Mouse (Mus musculus) lung, embryonic 16.5 days (tissue): ENCODE measurements around the gene Tnpo2. TPM values are rescaled to one million over a fixed set of nuclear protein-coding genes. Genes with fewer than 3 reads are reported as not detected.
"Not testable (repeated sequence)": the region's sequence is repeated elsewhere in the genome, so short reads cannot be mapped to it uniquely, and the experiment has no call there.

Source experiments
- ATAC-seq: fragments of 200-750 bp; cut with Nextera tagmentation; 2 replicates; pipeline ENCODE4 v1.8.0; 2017; ENCODE audit warnings: low read depth, mild to moderate bottlenecking, moderate library complexity
- H3K27ac ChIP-seq: fragments of 300-500 bp; sonication (generic); 2 replicates; pipeline ENCODE4 v1.5.1; 2014; ENCODE audit warnings: mild to moderate bottlenecking, control low read depth, low read length
- H3K27me3 ChIP-seq: fragments of 300-500 bp; sonication (generic); 2 replicates; pipeline ENCODE4 v1.6.1; 2014; ENCODE audit warnings: low read depth, low read length, mixed read lengths; ENCODE audit not compliant: control insufficient read depth, insufficient read depth
- H3K36me3 ChIP-seq: fragments of 300-500 bp; sonication (generic); 2 replicates; pipeline ENCODE4 v1.6.1; 2014; ENCODE audit warnings: low read length; ENCODE audit not compliant: control insufficient read depth, insufficient read depth
- H3K4me1 ChIP-seq: fragments of 300-500 bp; sonication (generic); replicated peaks from 2 replicates; pipeline ENCODE4 v1.6.1; 2014; ENCODE audit warnings: low read length, mixed read lengths; ENCODE audit not compliant: control insufficient read depth, insufficient read depth
- H3K4me2 ChIP-seq: fragments of 300-500 bp; sonication (generic); 2 replicates; pipeline ENCODE4 v1.6.1; 2014; ENCODE audit warnings: low read depth, low read length, control low read depth
- H3K4me3 ChIP-seq: fragments of 300-500 bp; sonication (generic); 2 replicates; pipeline ENCODE4 v1.5.1; 2014; ENCODE audit warnings: mild to moderate bottlenecking, low read length, control low read depth
- H3K9ac ChIP-seq: fragments of 300-500 bp; sonication (generic); 2 replicates; pipeline ENCODE4 v1.6.1; 2014; ENCODE audit warnings: low read length, control low read depth
- H3K9me3 ChIP-seq: fragments of 300-500 bp; sonication (generic); 2 replicates; pipeline ENCODE4 v1.6.1; 2016; ENCODE audit warnings: low read length; ENCODE audit not compliant: control insufficient read depth
- WGBS: fragments of 180-500 bp; shearing (Covaris S2); extraction: QIAGEN DNeasy Blood & Tissue Kit; methylation state at CpG from one replicate; pipeline ENCODE4 v1.1.7; 2014; 5-methylcytosine and 5-hydroxymethylcytosine counted together
- polyA plus RNA-seq: library from polyadenylated mRNA; unstranded; fragments of >200 nt; fragmentation: Nextera tagmentation; extraction: Ambion mirVana; gene quantifications from 2 replicates; pipeline ENCODE4 v1.2.1, GENCODE M21; 2015

Tnpo2 gene
- polyA plus RNA-seq, 1 experiment from 2014 or later: 29.5 TPM

DNA sequence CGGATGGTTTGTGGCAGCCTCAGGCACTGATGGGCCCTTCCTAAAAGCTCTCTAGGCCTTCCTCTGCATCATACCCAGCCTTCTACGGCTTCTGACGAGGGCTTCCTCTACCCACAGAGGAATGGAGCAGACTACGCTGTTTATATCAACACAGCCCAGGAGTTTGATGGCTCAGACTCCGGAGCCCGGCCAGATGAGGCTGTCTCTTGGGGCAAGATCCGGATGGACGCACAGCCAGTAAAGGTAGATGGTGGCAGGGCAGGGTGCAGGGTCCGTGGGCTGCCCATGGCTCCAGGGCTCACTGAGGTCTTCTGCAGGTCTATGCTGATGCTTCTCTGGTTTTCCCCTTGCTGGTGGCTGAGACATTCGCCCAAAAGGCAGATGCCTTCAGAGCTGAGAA is 37.9 kb downstream of the Tnpo2 start:
- H3K4me2 ChIP-seq: no peak overlapping the region
- no peaks in the 10 kb centered on the region for H3K27me3 ChIP-seq
- no peak overlapping the region for H3K27ac ChIP-seq
- no peak overlapping the region for H3K9ac ChIP-seq
- no peak overlapping the region for H3K4me3 ChIP-seq
- peaks cover 15% of the 10 kb centered on the region for H3K4me1 ChIP-seq
- 94% methylated on average over 10 of the region's 10 CpGs for WGBS
- no peaks in the 10 kb centered on the region for H3K9me3 ChIP-seq
- no peak for ATAC-seq
- peaks cover 22% of the 10 kb centered on the region for H3K36me3 ChIP-seq

DNA sequence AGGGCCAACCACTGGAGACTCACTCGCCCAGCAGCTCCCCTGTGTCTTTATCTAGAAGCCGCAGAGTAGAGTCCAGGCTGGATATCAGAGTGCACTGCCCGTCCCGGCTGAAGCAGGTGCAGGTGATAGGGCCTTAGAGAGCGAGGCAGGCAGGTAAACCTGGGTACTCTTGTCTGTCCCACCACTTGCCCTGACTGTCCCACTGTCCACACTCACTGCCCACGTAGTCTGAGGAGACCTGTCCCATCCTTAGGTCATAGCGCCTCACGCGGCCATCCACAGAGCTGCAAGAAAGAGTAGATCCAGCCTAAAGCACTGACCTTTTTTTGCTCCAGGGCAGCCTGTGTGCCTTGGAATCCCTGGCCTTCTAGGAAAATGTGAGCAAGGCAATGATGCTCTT is 39.3 kb downstream of the Tnpo2 start:
- H3K9ac ChIP-seq: no peak overlapping the region
- no peak overlapping the region for H3K4me2 ChIP-seq
- no peaks in the 10 kb centered on the region for H3K27me3 ChIP-seq
- ATAC-seq: no peak
- no peaks in the 10 kb centered on the region for H3K9me3 ChIP-seq
- peaks cover 14% of the 10 kb centered on the region for H3K4me1 ChIP-seq
- peaks cover 22% of the 10 kb centered on the region for H3K36me3 ChIP-seq
- H3K4me3 ChIP-seq: no peak overlapping the region
- no peak overlapping the region for H3K27ac ChIP-seq
- WGBS: 60% methylated on average over 9 of the region's 9 CpGs

DNA sequence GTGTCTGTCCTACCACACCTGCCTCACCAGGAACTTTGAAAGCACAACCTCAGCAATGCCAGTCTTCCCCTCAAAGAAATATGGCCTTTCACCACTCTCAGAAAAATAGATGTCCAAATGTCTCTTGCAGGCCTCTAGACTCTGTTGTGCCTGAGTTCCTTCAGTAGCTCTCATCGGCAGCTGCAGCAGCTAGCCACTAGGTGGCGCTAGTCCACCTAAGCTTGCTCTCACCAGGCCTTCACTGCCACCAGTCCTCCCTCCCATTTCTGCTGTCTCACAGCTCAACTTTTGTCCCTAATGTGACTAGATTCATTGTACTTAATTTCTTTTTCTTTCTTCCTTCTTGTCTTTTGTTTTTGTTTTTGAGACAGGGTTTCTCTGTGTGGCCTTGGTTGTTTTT is 40.3 kb downstream of the Tnpo2 start:
- Histone ChIP-seq H3K27me3 (no peaks in the 10 kb centered on the region), H3K4me3 (no peak overlapping the region), H3K36me3 (peaks cover 22% of the 10 kb centered on the region), H3K27ac (no peak overlapping the region), H3K9ac (no peak overlapping the region), H3K4me1 (peaks cover 17% of the 10 kb centered on the region), H3K4me2 (no peak overlapping the region), H3K9me3 (no peaks in the 10 kb centered on the region)
- WGBS: 2% methylated on average over 2 of the region's 2 CpGs
- ATAC-seq: peak; percentile 46; the same call in 1 of the 2 replicates

DNA sequence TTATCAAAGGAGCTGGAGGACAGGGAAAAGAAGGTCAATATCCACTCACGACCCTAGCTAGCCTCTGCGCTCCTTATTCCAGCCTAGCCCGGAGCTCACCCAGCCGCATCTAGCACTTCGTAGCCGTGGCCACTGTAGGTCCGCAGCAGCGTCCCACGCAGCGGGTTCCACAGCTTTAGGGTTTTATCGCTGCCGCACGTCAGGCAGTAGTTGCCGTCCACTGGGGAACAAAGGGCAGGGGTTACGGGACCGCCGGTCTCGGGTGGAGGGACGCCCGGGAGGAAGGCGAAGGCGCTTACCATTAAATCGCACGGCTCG is 43.5 kb downstream of the Tnpo2 start:
- H3K27me3 ChIP-seq: no peaks in the 10 kb centered on the region
- under 1% methylated on average over 25 of the region's 25 CpGs for WGBS
- peaks cover 26% of the 10 kb centered on the region for H3K4me1 ChIP-seq
- no peak for ATAC-seq
- H3K27ac ChIP-seq: peak overlapping the region; percentile 83
- H3K4me2 ChIP-seq: peak overlapping the region; percentile 94
- no peaks in the 10 kb centered on the region for H3K9me3 ChIP-seq
- peaks cover 16% of the 10 kb centered on the region for H3K36me3 ChIP-seq
- H3K4me3 ChIP-seq: peak overlapping the region; percentile 95
- peak overlapping the region; percentile 90 for H3K9ac ChIP-seq

DNA sequence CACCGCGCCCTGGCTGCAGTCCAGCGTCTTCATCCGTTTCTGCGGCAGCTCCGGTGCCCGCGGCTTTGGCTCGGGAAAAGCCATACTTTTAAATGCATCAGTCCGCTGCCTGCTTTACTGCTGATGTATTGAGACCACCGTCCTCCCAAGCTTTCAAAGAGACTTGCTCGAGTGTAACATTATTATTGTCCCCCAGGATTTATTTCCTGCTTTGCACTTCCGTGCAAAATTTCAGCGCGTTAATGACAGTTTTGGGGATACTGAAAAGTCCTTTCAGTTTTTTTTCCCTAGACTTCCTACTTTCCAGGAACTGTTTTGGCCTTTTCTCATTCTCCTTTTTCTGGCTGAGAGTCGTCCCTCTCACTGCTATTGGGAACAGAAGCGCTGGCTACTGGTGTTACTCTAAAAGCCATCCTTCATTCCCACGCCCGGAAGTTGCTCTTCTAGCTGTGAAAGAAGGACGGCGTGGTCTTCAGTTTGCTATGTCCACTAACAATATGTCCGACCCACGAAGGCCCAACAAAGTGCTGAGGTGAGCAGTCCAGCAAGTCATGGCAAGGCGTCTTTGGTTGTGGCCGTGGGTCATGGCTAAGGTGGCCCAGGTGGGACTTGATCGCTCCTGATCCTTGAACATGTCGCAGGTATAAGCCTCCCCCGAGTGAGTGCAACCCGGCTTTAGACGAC is 44.0 kb downstream of the Tnpo2 start, which contains the start of gene Wdr83os:
Gene Wdr83os, plus strand, starts transcription at position 209 of the 684 bp plus-strand sequence.
- peak within 1 kb of the TSS; percentile 94 for H3K4me2 ChIP-seq
- peaks cover 12% of the 10 kb centered on the region for H3K36me3 ChIP-seq
- H3K27me3 ChIP-seq: no peaks in the 10 kb centered on the region
- peak within 1 kb of the TSS; percentile 90 for H3K9ac ChIP-seq
- H3K9me3 ChIP-seq: no peaks in the 10 kb centered on the region
- ATAC-seq: peak; percentile 16; the same call in 1 of the 2 replicates
- peak within 1 kb of the TSS; percentile 83 for H3K27ac ChIP-seq
- H3K4me1 ChIP-seq: peaks cover 26% of the 10 kb centered on the region
- WGBS: under 1% methylated on average over 30 of the region's 30 CpGs
- peak within 1 kb of the TSS; percentile 95 for H3K4me3 ChIP-seq

DNA sequence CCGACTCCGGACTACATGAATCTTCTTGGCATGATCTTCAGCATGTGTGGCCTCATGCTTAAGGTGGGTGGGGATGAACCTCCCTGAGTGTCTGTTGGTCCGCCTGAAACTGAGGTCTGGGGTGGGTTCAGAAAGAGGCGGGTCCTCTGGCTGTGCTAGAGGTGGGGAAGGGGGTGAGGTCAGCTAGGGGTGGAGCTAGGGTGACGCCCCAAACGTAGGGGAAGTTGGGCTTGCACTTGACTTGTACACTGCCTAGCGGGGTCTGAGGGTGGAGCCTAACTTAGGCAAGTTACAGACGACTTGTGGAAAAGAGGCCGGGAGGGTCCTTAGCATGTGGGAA is 44.5 kb downstream of the Tnpo2 start, which contains the start of gene Wdr83:
Gene Wdr83, minus strand, starts transcription at position 91 of the 340 bp plus-strand sequence.
- Histone ChIP-seq H3K9ac (peak within 1 kb of the TSS; percentile 90), H3K27me3 (no peaks in the 10 kb centered on the region), H3K4me1 (peaks cover 26% of the 10 kb centered on the region), H3K9me3 (no peaks in the 10 kb centered on the region), H3K36me3 (peaks cover 11% of the 10 kb centered on the region; the same call in 1 of the 2 replicates), H3K4me2 (peak within 1 kb of the TSS; percentile 94), H3K4me3 (peak within 1 kb of the TSS; percentile 95), H3K27ac (peak within 1 kb of the TSS; percentile 83)
- peak; percentile 71 for ATAC-seq
- 1% methylated on average over 9 of the region's 9 CpGs for WGBS

DNA sequence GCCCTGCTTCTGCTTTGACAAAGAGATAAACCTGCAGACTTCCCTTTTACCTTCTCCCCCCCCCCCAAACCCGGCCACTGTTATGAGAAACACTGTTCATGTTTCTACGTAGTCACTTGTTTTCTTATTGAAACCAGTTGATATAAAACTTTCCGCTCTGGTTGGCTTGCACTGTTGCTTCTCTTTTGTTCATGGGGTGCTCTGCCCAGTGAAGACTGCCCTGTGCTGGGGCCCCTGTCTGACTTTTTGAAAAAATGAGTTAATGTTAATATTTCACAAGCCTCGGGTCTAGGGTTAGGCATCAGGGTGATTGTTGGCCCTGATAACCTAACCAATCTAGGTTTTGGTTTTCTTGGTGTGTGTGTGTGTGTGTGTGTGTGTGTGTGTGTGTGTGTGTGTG is 45.5 kb downstream of the Tnpo2 start:
- not testable (repeated sequence) for H3K4me3 ChIP-seq, H3K4me2 ChIP-seq
- 86% methylated on average over 4 of the region's 4 CpGs for WGBS

DNA sequence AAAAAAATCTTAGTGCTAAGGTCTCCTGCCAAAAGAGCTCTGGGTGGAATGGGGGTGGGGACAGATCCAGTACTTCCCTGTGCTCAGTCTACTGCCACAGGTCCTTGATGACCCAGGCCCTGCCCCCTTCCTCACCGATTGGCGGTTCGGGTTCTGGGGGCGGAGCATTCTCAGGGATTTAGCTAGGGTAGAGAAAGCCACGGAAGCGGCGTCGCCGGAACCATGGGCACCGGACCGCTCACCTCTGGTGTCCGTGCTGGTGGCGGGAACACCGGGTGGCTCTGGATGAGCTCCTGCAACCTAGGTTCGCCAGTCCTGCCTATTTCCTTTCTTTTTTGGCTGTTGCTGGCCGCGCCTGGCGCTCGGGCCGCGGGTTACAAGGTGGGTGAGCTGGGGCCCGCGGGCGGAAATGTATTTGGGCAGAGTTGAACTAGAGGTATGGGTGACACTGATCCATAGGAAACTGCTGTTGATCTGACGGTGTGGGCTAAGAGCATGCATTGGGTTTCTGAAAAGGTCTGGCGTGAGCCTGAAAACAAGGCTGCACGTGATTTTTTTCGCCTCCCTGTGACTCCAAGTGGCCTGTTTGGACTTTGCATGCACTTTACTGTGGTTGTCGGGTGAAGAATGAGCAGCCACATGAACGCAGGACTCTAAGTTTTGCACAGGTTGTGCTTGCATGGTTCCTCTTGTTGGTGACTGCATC is 46.5 kb downstream of the Tnpo2 start, which contains the start of gene Man2b1:
Gene Man2b1, plus strand, starts transcription at position 163 of the 706 bp plus-strand sequence.
- Histone ChIP-seq H3K9me3 (no peaks in the 10 kb centered on the region), H3K27me3 (no peaks in the 10 kb centered on the region), H3K27ac (peak within 1 kb of the TSS; percentile 35; the same call in 1 of the 2 replicates), H3K4me3 (peak within 1 kb of the TSS; percentile 67), H3K4me2 (peak within 1 kb of the TSS; percentile 67), H3K36me3 (peaks cover 13% of the 10 kb centered on the region), H3K4me1 (peaks cover 26% of the 10 kb centered on the region), H3K9ac (peak within 1 kb of the TSS; percentile 76)
- ATAC-seq: peak; percentile 95
- 1% methylated on average over 30 of the region's 30 CpGs for WGBS

More for the DNA sequence above, 45.5 kb downstream of the Tnpo2 start:
- peaks cover 26% of the 10 kb centered on the region for H3K4me1 ChIP-seq
- not testable (repeated sequence) for H3K36me3 ChIP-seq, H3K9me3 ChIP-seq, H3K27ac ChIP-seq, H3K27me3 ChIP-seq, ATAC-seq, H3K9ac ChIP-seq

DNA sequence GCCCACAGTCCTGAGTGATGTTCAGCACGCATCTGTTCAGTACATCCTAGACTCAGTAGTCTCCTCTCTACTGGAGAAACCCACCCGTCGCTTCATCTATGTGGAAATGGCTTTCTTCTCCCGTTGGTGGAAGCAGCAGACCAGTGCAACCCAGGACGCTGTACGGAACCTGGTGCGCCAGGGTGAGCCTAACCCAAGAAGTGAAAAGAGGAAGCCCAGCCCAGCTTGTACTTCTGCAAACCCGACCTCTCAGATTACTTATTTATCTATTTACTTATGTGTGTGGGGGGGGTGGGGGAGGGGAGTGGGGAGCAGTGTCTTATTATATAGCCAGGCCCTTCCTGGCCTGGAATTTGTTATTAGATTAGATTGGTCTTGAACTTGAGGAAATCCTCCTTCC is 47.9 kb downstream of the Tnpo2 start:
- Histone ChIP-seq H3K4me1 (peaks cover 23% of the 10 kb centered on the region), H3K27me3 (no peaks in the 10 kb centered on the region), H3K4me3 (no peak overlapping the region), H3K9me3 (no peaks in the 10 kb centered on the region), H3K27ac (no peak overlapping the region), H3K36me3 (peaks cover 15% of the 10 kb centered on the region), H3K9ac (no peak overlapping the region), H3K4me2 (no peak overlapping the region)
- 80% methylated on average over 8 of the region's 8 CpGs for WGBS
- no peak for ATAC-seq
